Mouse (Mus musculus): ENCODE measurements around the gene Vps13d.

- no peak for TF ChIP-seq CTCF (IDR thresholded peaks at IDR 0.05; ENCODE audit: insufficient read depth, low read depth, low read length)
- TF ChIP-seq POLR2A (IDR thresholded peaks at IDR 0.05; ENCODE audit: insufficient read depth, low read depth, low read length), result no peak
These were observed 201.5 kb downstream of the Vps13d start for GRCm38 (mm10) chr4:144993047-144993917.
